Mouse (Mus musculus) B cell, adult 2 months (primary cell): ENCODE results near the gene Fzd4.

Source experiments
- DNase-seq, 2 experiments: peaks; one replicate each; pipeline ENCODE4 v3.0.0; 2022

The Fzd4 gene

GRCm38 (mm10) chr7:89401136-89401858 lies 2.9 kb upstream of the Fzd4 start:
- no peak for DNase-seq

- no peak for DNase-seq
Observed at GRCm38 (mm10) chr7:89401936-89402335, 2.2 kb upstream of the Fzd4 start.

GRCm38 (mm10) chr7:89403053-89403972 lies 842 bp upstream of the Fzd4 start:
- DNase-seq = peak; percentile 46 to 53

- DNase-seq = peak; percentile 28 to 43
Observed at GRCm38 (mm10) chr7:89404734-89405440, 732 bp downstream of the Fzd4 start.

- no peak for DNase-seq
Observed at GRCm38 (mm10) chr7:89406011-89406410, 1.9 kb downstream of the Fzd4 start.

- DNase-seq = no peak
Observed at GRCm38 (mm10) chr7:89407006-89407940, 3.1 kb downstream of the Fzd4 start.

- DNase-seq = no peak
Observed at GRCm38 (mm10) chr7:89410294-89410693, 6.1 kb downstream of the Fzd4 start.

- DNase-seq = no peak
Observed at GRCm38 (mm10) chr7:89411346-89411745, 7.2 kb downstream of the Fzd4 start.

- DNase-seq = no peak
Observed at GRCm38 (mm10) chr7:89412094-89412493, 7.9 kb downstream of the Fzd4 start.

- DNase-seq = no peak
Observed at GRCm38 (mm10) chr7:89416027-89416426, 11.9 kb downstream of the Fzd4 start.

GRCm38 (mm10) chr7:89417707-89418106 lies 13.6 kb downstream of the Fzd4 start:
- no peak for DNase-seq

- no peak for DNase-seq
Observed at GRCm38 (mm10) chr7:89418127-89418653, 14.0 kb downstream of the Fzd4 start.

- peak; percentile 6 to 12 for DNase-seq
Observed at GRCm38 (mm10) chr7:89418917-89419679, 14.9 kb downstream of the Fzd4 start.

GRCm38 (mm10) chr7:89421294-89421693 lies 17.1 kb downstream of the Fzd4 start:
- no peak for DNase-seq

GRCm38 (mm10) chr7:89422650-89423049 lies 18.5 kb downstream of the Fzd4 start:
- DNase-seq = no peak

- no peak for DNase-seq
Observed at GRCm38 (mm10) chr7:89423194-89423593, 19.0 kb downstream of the Fzd4 start.

GRCm38 (mm10) chr7:89423688-89424255 lies 19.6 kb downstream of the Fzd4 start:
- no peak for DNase-seq

- DNase-seq = no peak
Observed at GRCm38 (mm10) chr7:89424659-89425058, 20.5 kb downstream of the Fzd4 start.

GRCm38 (mm10) chr7:89425803-89426725 lies 21.9 kb downstream of the Fzd4 start:
- no peak for DNase-seq

- no peak for DNase-seq
Observed at GRCm38 (mm10) chr7:89427101-89427500, 22.9 kb downstream of the Fzd4 start.
